Mouse (Mus musculus) E14TG2a.4 (cell line): ENCODE measurements at regions not wholly inside any gene's neighbourhood (a gene's known extent, or its start where the extent isn't known, plus 50 kb on each side); places are given as distances from the start of the nearest gene placed in this dataset.

ENCODE experiments used
- CTCF ChIP-seq: conservative IDR thresholded peaks from 2 replicates; pipeline ENCODE4 v1.5.1; 2014; ENCODE audit warnings: low read length
- NANOG ChIP-seq: IDR thresholded peaks from 2 replicates; pipeline ENCODE4 v1.6.1; 2014; ENCODE audit warnings: borderline replicate concordance, low read length, mixed read lengths
- POU5F1 ChIP-seq: IDR thresholded peaks from 2 replicates; pipeline ENCODE4 v1.6.1; 2014; ENCODE audit warnings: low read length, borderline replicate concordance

DNA sequence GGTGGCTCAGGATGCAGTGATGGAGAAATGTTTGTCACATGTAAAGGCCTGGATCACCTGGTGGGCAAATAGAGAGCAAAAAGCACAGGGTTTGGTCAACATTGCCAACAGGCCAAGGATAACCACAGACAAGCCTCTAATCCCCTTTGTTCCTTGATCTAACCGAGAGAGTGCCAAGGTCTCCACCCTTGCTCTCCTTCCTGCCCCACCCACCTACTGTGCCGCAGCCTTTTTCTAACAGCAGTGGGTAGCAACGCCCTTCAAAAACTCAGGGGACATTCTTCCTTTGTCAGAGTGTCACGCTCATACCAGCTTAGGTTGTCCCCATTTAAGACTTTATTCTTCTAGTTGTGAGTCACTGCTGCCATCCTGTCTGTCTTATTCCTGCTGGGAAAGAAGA, 100.6 kb downstream of the Mab21l3 start:
- TF ChIP-seq POU5F1 = no peak
- TF ChIP-seq CTCF = no peak
- TF ChIP-seq NANOG = no peak
